Mouse (Mus musculus): ENCODE measurements at regions not wholly inside any gene's neighbourhood (a gene's known extent, or its start where the extent isn't known, plus 50 kb on each side); places are given as distances from the start of the nearest gene placed in this dataset.

GRCm38 (mm10) chr15:93001346-93002001 is 273.5 kb downstream of the Gxylt1 start:
- TF ChIP-seq CTCF (IDR thresholded peaks at IDR 0.05; ENCODE audit: control insufficient read depth, insufficient read depth, insufficient replicate concordance, low read depth, low read length): no peak
- no peak for TF ChIP-seq POLR2A (IDR thresholded peaks at IDR 0.05; ENCODE audit: control insufficient read depth, low read depth, low read length)
